Mouse (Mus musculus) bone marrow macrophage, adult 2 months (primary cell): ENCODE measurements around the gene Olfr1175-ps. TPM values are rescaled to one million over a fixed set of nuclear protein-coding genes. Genes with fewer than 3 reads are reported as not detected.

Experiments used
- H3K27ac ChIP-seq: 2 replicates; pipeline ENCODE4 v1.5.1; 2012; ENCODE audit warnings: low read depth, low read length; ENCODE audit not compliant: insufficient read depth
- H3K4me1 ChIP-seq: 2 replicates; pipeline ENCODE4 v1.6.1; 2012; ENCODE audit warnings: low read length; ENCODE audit not compliant: control insufficient read depth, insufficient read depth
- H3K4me3 ChIP-seq: 2 replicates; pipeline ENCODE4 v1.5.1; 2012; ENCODE audit warnings: mild to moderate bottlenecking, low read length, moderate library complexity; ENCODE audit not compliant: insufficient read depth
- CTCF ChIP-seq: IDR thresholded peaks from 2 replicates; pipeline ENCODE4 v1.5.1; 2012; ENCODE audit warnings: low read depth, mild to moderate bottlenecking, low read length, moderate library complexity
- POLR2A ChIP-seq: IDR thresholded peaks from 2 replicates; pipeline ENCODE4 v1.6.1; 2012; ENCODE audit warnings: mild to moderate bottlenecking, low read depth, low read length, borderline replicate concordance
- polyA plus RNA-seq: library from polyadenylated mRNA; stranded (reverse); fragments of >200 nt; gene quantifications from 2 replicates; pipeline ENCODE4 v1.2.4, GENCODE M21; 2012; ENCODE audit not compliant: missing spikeins, insufficient read depth, insufficient read length

Olfr1175-ps gene
- polyA plus RNA-seq = 0.15 TPM in 1 of 2 replicates, not detected in the other

- Histone ChIP-seq H3K4me3 (no peak within 1 kb of the TSS), H3K4me1 (no peaks in the 10 kb centered on the region), H3K27ac (no peak within 1 kb of the TSS)
- TF ChIP-seq POLR2A (no peak), CTCF (no peak)
Measured at GRCm38 (mm10) chr2:88327115-88327514, at the start of gene Olfr1175-ps. Gene Olfr1175-ps, minus strand, starts transcription at chr2:88327215.

GRCm38 (mm10) chr2:88356304-88356703 is 29.3 kb upstream of the Olfr1175-ps start:
- H3K4me3 ChIP-seq = no peak overlapping the region
- no peak overlapping the region for H3K27ac ChIP-seq
- no peak for TF ChIP-seq POLR2A
- no peak for TF ChIP-seq CTCF
- H3K4me1 ChIP-seq = no peaks in the 10 kb centered on the region

DNA sequence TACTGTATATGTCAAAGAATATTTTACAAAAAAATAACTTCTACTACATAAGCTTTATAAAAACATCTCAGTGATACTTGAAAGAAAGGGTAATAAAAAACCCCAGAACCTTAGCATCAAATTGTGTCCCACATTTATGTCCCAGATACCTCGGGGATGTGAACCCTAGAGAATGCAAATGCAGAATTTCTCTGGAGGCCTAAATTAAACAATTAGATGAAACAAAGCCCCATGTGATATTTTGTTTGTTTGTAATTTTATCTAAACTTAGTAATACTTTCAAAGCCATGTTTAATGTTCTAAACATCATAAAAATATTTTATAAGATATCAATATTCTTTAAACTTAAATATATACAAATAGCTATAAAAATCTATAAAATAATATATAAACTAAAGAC is 19.4 kb upstream of the Olfr1175-ps start, which contains the start of gene Olfr1177-ps:
TSS of gene Olfr1177-ps (minus strand) at position 101 of the 400 bp plus-strand sequence.
- no peak within 1 kb of the TSS for H3K27ac ChIP-seq
- H3K4me3 ChIP-seq = no peak within 1 kb of the TSS
- no peak for TF ChIP-seq CTCF
- no peak for TF ChIP-seq POLR2A

GRCm38 (mm10) chr2:88336421-88336820 is 9.4 kb upstream of the Olfr1175-ps start, which contains the start of gene Olfr1176:
Gene Olfr1176, plus strand, starts transcription at chr2:88336721.
- Histone ChIP-seq H3K4me1 (no peaks in the 10 kb centered on the region), H3K27ac (no peak within 1 kb of the TSS), H3K4me3 (no peak within 1 kb of the TSS)
- no peak for TF ChIP-seq POLR2A
- no peak for TF ChIP-seq CTCF

More for the DNA sequence above, 19.4 kb upstream of the Olfr1175-ps start, which contains the start of gene Olfr1177-ps:
- no peaks in the 10 kb centered on the region for H3K4me1 ChIP-seq

GRCm38 (mm10) chr2:88315035-88315434 is 12.0 kb downstream of the Olfr1175-ps start, which contains the start of gene Olfr1174-ps:
Gene Olfr1174-ps, minus strand, starts transcription at chr2:88315135.
- TF ChIP-seq POLR2A (no peak), CTCF (no peak)
- no peaks in the 10 kb centered on the region for H3K4me1 ChIP-seq
- no peak within 1 kb of the TSS for H3K27ac ChIP-seq
- no peak within 1 kb of the TSS for H3K4me3 ChIP-seq

DNA sequence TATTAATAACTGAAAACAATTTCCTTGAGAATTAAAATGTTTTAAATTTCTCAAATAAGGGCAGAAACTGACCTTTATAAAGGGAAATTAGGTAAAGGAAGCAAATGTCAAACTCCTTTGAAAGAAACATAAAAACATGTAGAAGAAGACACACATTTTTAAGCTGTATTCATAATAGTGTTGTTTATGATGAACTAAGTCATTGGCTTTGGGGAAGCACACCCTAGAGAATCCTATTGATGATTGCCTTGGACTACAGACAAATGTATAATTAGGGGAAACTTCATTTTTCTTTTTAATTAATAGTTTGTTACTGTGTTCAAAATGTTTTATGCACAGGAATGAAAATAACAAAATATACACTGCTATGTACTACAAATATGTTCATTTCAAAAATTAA is 47.2 kb downstream of the Olfr1175-ps start, which contains the start of gene Olfr1173:
TSS of gene Olfr1173 (minus strand) at position 101 of the 400 bp plus-strand sequence.
- Histone ChIP-seq H3K4me1 (no peaks in the 10 kb centered on the region), H3K4me3 (no peak within 1 kb of the TSS), H3K27ac (no peak within 1 kb of the TSS)
- TF ChIP-seq CTCF (no peak), POLR2A (no peak)

Other genes starting within 250 kb of the Olfr1175-ps start
- not detected in 2 replicates for gene Olfr1164, start 233.2 kb downstream of the Olfr1175-ps start, polyA plus RNA-seq
- gene Olfr1166, start 198.9 kb downstream of the Olfr1175-ps start, polyA plus RNA-seq = not detected in 2 replicates
- not detected in 2 replicates for gene Olfr1167, start 172.0 kb downstream of the Olfr1175-ps start, polyA plus RNA-seq
- gene Olfr1168, start 145.3 kb downstream of the Olfr1175-ps start, polyA plus RNA-seq = not detected in 2 replicates
- gene Olfr1170, start 98.9 kb downstream of the Olfr1175-ps start, polyA plus RNA-seq = not detected in 2 replicates
- gene Olfr1173, start 47.3 kb downstream of the Olfr1175-ps start, polyA plus RNA-seq = not detected in 2 replicates
- gene Olfr1174-ps, start 12.1 kb downstream of the Olfr1175-ps start, polyA plus RNA-seq = not detected in 2 replicates
- not detected in 2 replicates for gene Olfr1176, start 9.5 kb upstream of the Olfr1175-ps start, polyA plus RNA-seq
- not detected in 2 replicates for gene Olfr1177-ps, start 19.3 kb upstream of the Olfr1175-ps start, polyA plus RNA-seq
- gene Olfr1178, start 59.8 kb upstream of the Olfr1175-ps start, polyA plus RNA-seq = not detected in 2 replicates
- gene Olfr1179, start 79.2 kb upstream of the Olfr1175-ps start, polyA plus RNA-seq = not detected in 2 replicates
- gene Olfr1180, start 91.9 kb upstream of the Olfr1175-ps start, polyA plus RNA-seq = not detected in 2 replicates
- not detected in 2 replicates for gene Olfr1181, start 99.0 kb upstream of the Olfr1175-ps start, polyA plus RNA-seq
- gene Gm13757, start 121.9 kb upstream of the Olfr1175-ps start, polyA plus RNA-seq = not detected in 2 replicates
- gene Olfr1183, start 127.7 kb upstream of the Olfr1175-ps start, polyA plus RNA-seq = 0.07 and 0.13 TPM in 2 replicates
- not detected in 2 replicates for gene Olfr1184, start 156.4 kb upstream of the Olfr1175-ps start, polyA plus RNA-seq
- not detected in 2 replicates for gene Olfr1185-ps1, start 166.1 kb upstream of the Olfr1175-ps start, polyA plus RNA-seq
- not detected in 2 replicates for gene Olfr1186, start 191.3 kb upstream of the Olfr1175-ps start, polyA plus RNA-seq
- gene Olfr1188, start 229.7 kb upstream of the Olfr1175-ps start, polyA plus RNA-seq = not detected in 2 replicates